Mouse (Mus musculus): Measurements from ENCODE around the gene Proca1. TPM values are rescaled to one million over a fixed set of nuclear protein-coding genes. Genes with fewer than 3 reads are reported as not detected.
A peak's percentile ranks its signal among the peaks of the same experiment; 100 is the strongest.

Gene Proca1
- polyA plus RNA-seq, 1 experiment = 0.11 TPM

GRCm38 (mm10) chr11:78172034-78172747 is 21.0 kb upstream of the Proca1 start:
- no peak overlapping the region for H3K4me3 ChIP-seq (ENCODE audit: low read depth, low read length)
- no peaks in the 10 kb centered on the region for H3K36me3 ChIP-seq (ENCODE audit: control insufficient read depth, insufficient read depth, low read length)
- H3K27ac ChIP-seq (ENCODE audit: insufficient read depth, low read depth, low read length) = no peak overlapping the region
- TF ChIP-seq CTCF (IDR thresholded peaks at IDR 0.05; ENCODE audit: extremely low read depth, insufficient read length, insufficient replicate concordance, low read depth, low read length) (no peak), POLR2A (IDR thresholded peaks at IDR 0.05; ENCODE audit: low read depth, low read length) (no peak)
- H3K4me1 ChIP-seq (ENCODE audit: control insufficient read depth, insufficient read depth, insufficient read length, low read length) = peaks cover 28% of the 10 kb centered on the region
- 72% methylated on average over 16 of the region's 16 CpGs for WGBS
- H3K27me3 ChIP-seq (ENCODE audit: control insufficient read depth, insufficient read depth, low read length) = no peaks in the 10 kb centered on the region

GRCm38 (mm10) chr11:78172748-78173383 is 20.3 kb upstream of the Proca1 start:
- H3K4me1 ChIP-seq (ENCODE audit: control insufficient read depth, insufficient read depth, insufficient read length, low read length) = peaks cover 21% of the 10 kb centered on the region
- no peaks in the 10 kb centered on the region for H3K36me3 ChIP-seq (ENCODE audit: control insufficient read depth, insufficient read depth, low read length)
- H3K27ac ChIP-seq (ENCODE audit: insufficient read depth, low read depth, low read length) = no peak overlapping the region
- WGBS = 69% methylated on average over 19 of the region's 19 CpGs
- H3K27me3 ChIP-seq (ENCODE audit: control insufficient read depth, insufficient read depth, low read length) = no peaks in the 10 kb centered on the region
- no peak for TF ChIP-seq CTCF (IDR thresholded peaks at IDR 0.05; ENCODE audit: extremely low read depth, insufficient read length, insufficient replicate concordance, low read depth, low read length)
- TF ChIP-seq POLR2A (IDR thresholded peaks at IDR 0.05; ENCODE audit: low read depth, low read length) = no peak
- no peak overlapping the region for H3K4me3 ChIP-seq (ENCODE audit: low read depth, low read length)

GRCm38 (mm10) chr11:78174506-78174905 is 18.7 kb upstream of the Proca1 start:
- 92% methylated on average over 3 of the region's 3 CpGs for WGBS
- H3K4me3 ChIP-seq (ENCODE audit: low read depth, low read length) = no peak overlapping the region
- no peak overlapping the region for H3K27ac ChIP-seq (ENCODE audit: insufficient read depth, low read depth, low read length)
- no peaks in the 10 kb centered on the region for H3K27me3 ChIP-seq (ENCODE audit: control insufficient read depth, insufficient read depth, low read length)
- no peak for TF ChIP-seq CTCF (IDR thresholded peaks at IDR 0.05; ENCODE audit: extremely low read depth, insufficient read length, insufficient replicate concordance, low read depth, low read length)
- TF ChIP-seq POLR2A (IDR thresholded peaks at IDR 0.05; ENCODE audit: low read depth, low read length) = no peak
- H3K36me3 ChIP-seq (ENCODE audit: control insufficient read depth, insufficient read depth, low read length) = peaks cover 2% of the 10 kb centered on the region; the same call in 1 of the 2 replicates
- peaks cover 22% of the 10 kb centered on the region for H3K4me1 ChIP-seq (ENCODE audit: control insufficient read depth, insufficient read depth, insufficient read length, low read length)

GRCm38 (mm10) chr11:78175771-78176401 is 17.3 kb upstream of the Proca1 start:
- no peak for TF ChIP-seq CTCF (IDR thresholded peaks at IDR 0.05; ENCODE audit: extremely low read depth, insufficient read length, insufficient replicate concordance, low read depth, low read length)
- TF ChIP-seq POLR2A (IDR thresholded peaks at IDR 0.05; ENCODE audit: low read depth, low read length) = no peak
- WGBS = 2% methylated on average over 10 of the region's 10 CpGs
- Histone ChIP-seq H3K4me1 (ENCODE audit: control insufficient read depth, insufficient read depth, insufficient read length, low read length) (peaks cover 16% of the 10 kb centered on the region), H3K36me3 (ENCODE audit: control insufficient read depth, insufficient read depth, low read length) (peaks cover 13% of the 10 kb centered on the region), H3K27me3 (ENCODE audit: control insufficient read depth, insufficient read depth, low read length) (no peaks in the 10 kb centered on the region), H3K27ac (ENCODE audit: insufficient read depth, low read depth, low read length) (peak overlapping the region; percentile 89; the same call in 1 of the 2 replicates), H3K4me3 (ENCODE audit: low read depth, low read length) (peak overlapping the region; percentile 95)

GRCm38 (mm10) chr11:78176402-78176862 is 16.8 kb upstream of the Proca1 start, which contains the start of the genes Nek8 and Tlcd1:
TSS of gene Nek8 (minus strand) at chr11:78176675.
TSS of gene Tlcd1 (plus strand) at chr11:78176711.
- no peaks in the 10 kb centered on the region for H3K27me3 ChIP-seq (ENCODE audit: control insufficient read depth, insufficient read depth, low read length)
- peak within 1 kb of the TSS; percentile 95 for H3K4me3 ChIP-seq (ENCODE audit: low read depth, low read length)
- peaks cover 17% of the 10 kb centered on the region for H3K36me3 ChIP-seq (ENCODE audit: control insufficient read depth, insufficient read depth, low read length)
- WGBS = under 1% methylated on average over 32 of the region's 32 CpGs
- peak within 1 kb of the TSS; percentile 89 for H3K27ac ChIP-seq (ENCODE audit: insufficient read depth, low read depth, low read length)
- TF ChIP-seq CTCF (IDR thresholded peaks at IDR 0.05; ENCODE audit: extremely low read depth, insufficient read length, insufficient replicate concordance, low read depth, low read length) (no peak), POLR2A (IDR thresholded peaks at IDR 0.05; ENCODE audit: low read depth, low read length) (peak; percentile 50; the same call in 1 of the 2 replicates)
- H3K4me1 ChIP-seq (ENCODE audit: control insufficient read depth, insufficient read depth, insufficient read length, low read length) = peaks cover 14% of the 10 kb centered on the region

DNA sequence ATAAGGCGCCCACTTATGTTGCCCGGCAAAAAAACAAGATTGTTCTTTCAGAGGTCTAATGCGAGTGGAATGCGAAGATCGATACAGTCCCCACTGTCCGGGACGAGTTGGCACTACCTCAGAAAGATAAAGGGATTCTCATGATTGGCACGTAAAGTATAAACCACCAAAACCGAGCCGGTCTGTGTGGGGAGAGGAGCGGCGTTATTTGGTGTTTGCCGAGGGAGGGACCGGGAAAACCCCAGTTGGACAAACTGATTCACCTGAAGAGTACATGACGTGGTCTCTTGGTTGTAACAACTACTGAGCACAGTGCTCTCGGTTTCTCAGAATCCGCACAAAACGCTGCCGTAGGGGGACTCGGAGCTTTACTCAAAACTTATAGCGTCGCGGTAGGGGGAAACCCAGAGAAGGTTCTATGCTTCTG is 16.3 kb upstream of the Proca1 start:
- TF ChIP-seq CTCF (IDR thresholded peaks at IDR 0.05; ENCODE audit: extremely low read depth, insufficient read length, insufficient replicate concordance, low read depth, low read length) = no peak
- no peak for TF ChIP-seq POLR2A (IDR thresholded peaks at IDR 0.05; ENCODE audit: low read depth, low read length)
- under 1% methylated on average over 23 of the region's 23 CpGs for WGBS
- H3K27me3 ChIP-seq (ENCODE audit: control insufficient read depth, insufficient read depth, low read length) = no peaks in the 10 kb centered on the region
- H3K36me3 ChIP-seq (ENCODE audit: control insufficient read depth, insufficient read depth, low read length) = peaks cover 19% of the 10 kb centered on the region
- peak overlapping the region; percentile 89 for H3K27ac ChIP-seq (ENCODE audit: insufficient read depth, low read depth, low read length)
- H3K4me3 ChIP-seq (ENCODE audit: low read depth, low read length) = peak overlapping the region; percentile 95
- H3K4me1 ChIP-seq (ENCODE audit: control insufficient read depth, insufficient read depth, insufficient read length, low read length) = peaks cover 14% of the 10 kb centered on the region

Measured in small intestine, adult 2 months (tissue).